Mouse (Mus musculus) neural tube, embryonic 11.5 days (tissue): ENCODE data around the gene Enkur. TPM values are rescaled to one million over a fixed set of nuclear protein-coding genes. Genes with fewer than 3 reads are reported as not detected.
A peak's percentile ranks its signal among the peaks of the same experiment; 100 is the strongest.
"Not testable (repeated sequence)": the region's sequence is repeated elsewhere in the genome, so short reads cannot be mapped to it uniquely, and the experiment has no call there.

Experiments used
- ATAC-seq: fragments of 200-750 bp; cut with Nextera tagmentation; 2 replicates; pipeline ENCODE4 v1.8.0; 2017; ENCODE audit warnings: moderate number of reproducible peaks, mild to moderate bottlenecking, moderate TSS enrichment, moderate library complexity; ENCODE audit not compliant: insufficient read depth, low FRiP score, low TSS enrichment
- DNase-seq: peaks from one replicate; pipeline ENCODE4 v3.0.0-alpha.2; 2015; ENCODE audit warnings: low spot score
- H3K27ac ChIP-seq: fragments of 300-500 bp; sonication (generic); 2 replicates; pipeline ENCODE4 v1.5.1; 2014; ENCODE audit warnings: low read depth, mild to moderate bottlenecking, low read length
- H3K27me3 ChIP-seq: fragments of 300-500 bp; sonication (generic); 2 replicates; pipeline ENCODE4 v1.6.1; 2014; ENCODE audit warnings: mild to moderate bottlenecking, low read length, mixed read lengths; ENCODE audit not compliant: control insufficient read depth, insufficient read depth
- H3K36me3 ChIP-seq: fragments of 300-500 bp; sonication (generic); 2 replicates; pipeline ENCODE4 v1.6.1; 2014; ENCODE audit warnings: mild to moderate bottlenecking, low read length, moderate library complexity, mixed read lengths; ENCODE audit not compliant: control insufficient read depth, insufficient read depth
- H3K4me1 ChIP-seq: fragments of 300-500 bp; sonication (generic); 2 replicates; pipeline ENCODE4 v1.6.1; 2014; ENCODE audit warnings: low read length, mixed read lengths; ENCODE audit not compliant: control insufficient read depth, insufficient read depth
- H3K4me2 ChIP-seq: fragments of 300-500 bp; sonication (generic); 2 replicates; pipeline ENCODE4 v1.6.1; 2014; ENCODE audit warnings: low read depth, mild to moderate bottlenecking, moderate library complexity
- H3K4me3 ChIP-seq: fragments of 300-500 bp; sonication (generic); 2 replicates; pipeline ENCODE4 v1.5.1; 2014; ENCODE audit warnings: low read depth, low read length
- H3K9ac ChIP-seq: fragments of 300-500 bp; sonication (generic); 2 replicates; pipeline ENCODE4 v1.6.1; 2014; ENCODE audit warnings: mild to moderate bottlenecking, low read length
- H3K9me3 ChIP-seq: fragments of 300-500 bp; sonication (generic); 2 replicates; pipeline ENCODE4 v1.6.1; 2016; ENCODE audit warnings: low read length; ENCODE audit not compliant: control insufficient read depth
- WGBS: fragments of 180-500 bp; shearing (Covaris S2); extraction: QIAGEN DNeasy Blood & Tissue Kit; methylation state at CpG from one replicate; pipeline ENCODE4 v1.1.7; 2014; 5-methylcytosine and 5-hydroxymethylcytosine counted together
- polyA plus RNA-seq: library from polyadenylated mRNA; unstranded; fragments of >200 nt; fragmentation: Nextera tagmentation; extraction: Ambion mirVana; gene quantifications from 2 replicates; pipeline ENCODE4 v1.2.1, GENCODE M21; 2014

The Enkur gene
- polyA plus RNA-seq = 0.57 and 0.88 TPM in 2 replicates

GRCm38 (mm10) chr2:21204912-21205830 lies at the start of gene Enkur, which contains the start of gene Thnsl1:
Enkur (minus strand) TSS chr2:21205365.
Thnsl1 (plus strand) TSS chr2:21205724.
- H3K4me3 ChIP-seq = peak within 1 kb of the TSS; percentile 49
- peak within 1 kb of the TSS; percentile 66 for H3K4me2 ChIP-seq
- H3K4me1 ChIP-seq = peaks cover 3% of the 10 kb centered on the region; the same call in 1 of the 2 replicates
- no peaks in the 10 kb centered on the region for H3K9me3 ChIP-seq
- DNase-seq = peak; percentile 99
- no peaks in the 10 kb centered on the region for H3K36me3 ChIP-seq
- 3% methylated on average over 42 of the region's 43 CpGs for WGBS
- no peak within 1 kb of the TSS for H3K27ac ChIP-seq
- H3K9ac ChIP-seq = peak within 1 kb of the TSS; percentile 56
- no peaks in the 10 kb centered on the region for H3K27me3 ChIP-seq
- ATAC-seq = peak; percentile 98

GRCm38 (mm10) chr2:21254308-21254707 lies 49.1 kb upstream of the Enkur start:
- Histone ChIP-seq H3K4me1 (no peaks in the 10 kb centered on the region), H3K4me2 (no peak overlapping the region), H3K27me3 (no peaks in the 10 kb centered on the region), H3K4me3 (no peak overlapping the region), H3K9me3 (no peaks in the 10 kb centered on the region), H3K9ac (no peak overlapping the region), H3K36me3 (no peaks in the 10 kb centered on the region), H3K27ac (no peak overlapping the region)
- ATAC-seq = no peak
- no peak for DNase-seq

GRCm38 (mm10) chr2:21253644-21254043 lies 48.5 kb upstream of the Enkur start:
- no peaks in the 10 kb centered on the region for H3K4me1 ChIP-seq
- H3K27me3 ChIP-seq = no peaks in the 10 kb centered on the region

GRCm38 (mm10) chr2:21245477-21246102 lies 40.4 kb upstream of the Enkur start:
- no peak for DNase-seq
- Histone ChIP-seq H3K27me3 (no peaks in the 10 kb centered on the region), H3K4me1 (no peaks in the 10 kb centered on the region), H3K4me2 (no peak overlapping the region), H3K27ac (no peak overlapping the region), H3K9ac (no peak overlapping the region), H3K36me3 (no peaks in the 10 kb centered on the region), H3K9me3 (no peaks in the 10 kb centered on the region), H3K4me3 (no peak overlapping the region)
- ATAC-seq = no peak
- WGBS = 78% methylated on average over 2 of the region's 2 CpGs

More at GRCm38 (mm10) chr2:21253644-21254043, 48.5 kb upstream of the Enkur start:
- H3K4me3 ChIP-seq = no peak overlapping the region
- no peak overlapping the region for H3K27ac ChIP-seq
- 88% methylated on average over 3 of the region's 3 CpGs for whole genome bisulfite sequencing
- no peaks in the 10 kb centered on the region for H3K36me3 ChIP-seq
- H3K4me2 ChIP-seq = no peak overlapping the region
- DNase-seq = no peak
- H3K9me3 ChIP-seq = no peaks in the 10 kb centered on the region
- no peak overlapping the region for H3K9ac ChIP-seq
- no peak for ATAC-seq

GRCm38 (mm10) chr2:21244986-21245385 lies 39.8 kb upstream of the Enkur start:
- no peaks in the 10 kb centered on the region for H3K9me3 ChIP-seq
- no peak overlapping the region for H3K4me3 ChIP-seq
- H3K9ac ChIP-seq = no peak overlapping the region
- no peaks in the 10 kb centered on the region for H3K36me3 ChIP-seq
- ATAC-seq (no peak), DNase-seq (no peak)
- H3K4me1 ChIP-seq = no peaks in the 10 kb centered on the region
- no peak overlapping the region for H3K27ac ChIP-seq
- 87% methylated on average over 4 of the region's 4 CpGs for whole genome bisulfite sequencing
- H3K27me3 ChIP-seq = no peaks in the 10 kb centered on the region
- H3K4me2 ChIP-seq = no peak overlapping the region

- H3K4me3 ChIP-seq, H3K4me1 ChIP-seq, H3K9me3 ChIP-seq, H3K27me3 ChIP-seq, H3K36me3 ChIP-seq, H3K27ac ChIP-seq, H3K4me2 ChIP-seq, H3K9ac ChIP-seq, ATAC-seq, DNase-seq: not testable (repeated sequence)
- WGBS = 82% methylated on average over 3 of the region's 6 CpGs
Measured at GRCm38 (mm10) chr2:21244104-21244503, 38.9 kb upstream of the Enkur start.

- Histone ChIP-seq H3K9ac (no peak overlapping the region), H3K4me3 (no peak overlapping the region), H3K4me1 (no peaks in the 10 kb centered on the region), H3K27me3 (no peaks in the 10 kb centered on the region), H3K27ac (no peak overlapping the region), H3K4me2 (no peak overlapping the region), H3K9me3 (no peaks in the 10 kb centered on the region), H3K36me3 (no peaks in the 10 kb centered on the region)
- DNase-seq = no peak
- WGBS = 85% methylated on average over 5 of the region's 5 CpGs
- ATAC-seq = no peak
Measured at GRCm38 (mm10) chr2:21236846-21237245, 31.7 kb upstream of the Enkur start.

- Histone ChIP-seq H3K36me3 (no peaks in the 10 kb centered on the region), H3K27me3 (no peaks in the 10 kb centered on the region), H3K4me3 (no peak overlapping the region), H3K9ac (no peak overlapping the region), H3K4me2 (no peak overlapping the region), H3K9me3 (no peaks in the 10 kb centered on the region), H3K27ac (no peak overlapping the region), H3K4me1 (no peaks in the 10 kb centered on the region)
- DNase-seq (no peak), ATAC-seq (no peak)
- 91% methylated on average over 4 of the region's 4 CpGs for WGBS
Measured at GRCm38 (mm10) chr2:21235844-21236386, 30.8 kb upstream of the Enkur start.
